Mouse (Mus musculus): ENCODE measurements around the gene St6galnac3.

- no peak for TF ChIP-seq CTCF (conservative IDR thresholded peaks at IDR 0.05 in 1 of 2, IDR thresholded peaks at IDR 0.05 in 1 of 2; ENCODE audit: low read depth in 2 of 2, low read length in 2 of 2)
- no peak for TF ChIP-seq ZKSCAN1 (IDR thresholded peaks at IDR 0.05; ENCODE audit: borderline replicate concordance, low read depth, low read length)
- no peak for TF ChIP-seq ZMIZ1 (IDR thresholded peaks at IDR 0.05; ENCODE audit: low read depth, low read length)
- TF ChIP-seq ETS1 (conservative IDR thresholded peaks at IDR 0.05; ENCODE audit: low read depth, low read length), result no peak
- no peak for TF ChIP-seq EP300 (IDR thresholded peaks at IDR 0.05; ENCODE audit: low read length)
- no peak for TF ChIP-seq MAX (IDR thresholded peaks at IDR 0.05; ENCODE audit: low read length)
- TF ChIP-seq ZNF384 (IDR thresholded peaks at IDR 0.05; ENCODE audit: low read depth, low read length), result no peak
- TF ChIP-seq POLR2AphosphoS2 (IDR thresholded peaks at IDR 0.05; ENCODE audit: low read depth, low read length), result no peak
- TF ChIP-seq CHD2 (IDR thresholded peaks at IDR 0.05; ENCODE audit: low read length), result no peak
- no peak for TF ChIP-seq BHLHE40 (IDR thresholded peaks at IDR 0.05; ENCODE audit: low read depth, low read length)
These were observed 118.6 kb downstream of the St6galnac3 start for GRCm38 (mm10) chr3:153606331-153606730.

Measured in CH12.LX (cell line).